Mouse (Mus musculus) kidney, postnatal 0 days (tissue): Measurements from ENCODE around the gene Ins1. TPM values are rescaled to one million over a fixed set of nuclear protein-coding genes. Genes with fewer than 3 reads are reported as not detected.

Experiments
- ATAC-seq: fragments of 200-750 bp; cut with Nextera tagmentation; replicated peaks from 2 replicates; pipeline ENCODE4 v1.8.0; 2017; ENCODE audit warnings: low read depth, moderate number of reproducible peaks, moderate TSS enrichment, moderate library complexity; ENCODE audit not compliant: low FRiP score
- DNase-seq: peaks from one replicate; pipeline ENCODE4 v3.0.0-alpha.2; 2016; ENCODE audit warnings: low spot score
- H3K27ac ChIP-seq: fragments of 300-500 bp; sonication (generic); 2 replicates; pipeline ENCODE4 v1.5.1; 2014; ENCODE audit warnings: mild to moderate bottlenecking
- H3K27me3 ChIP-seq: fragments of 300-500 bp; sonication (generic); 2 replicates; pipeline ENCODE4 v1.6.1; 2014; ENCODE audit warnings: low read length, mixed read lengths; ENCODE audit not compliant: insufficient read depth
- H3K36me3 ChIP-seq: fragments of 300-500 bp; sonication (generic); 2 replicates; pipeline ENCODE4 v1.6.1; 2014; ENCODE audit warnings: low read length, mixed read lengths; ENCODE audit not compliant: insufficient read depth
- H3K4me1 ChIP-seq: fragments of 300-500 bp; sonication (generic); replicated peaks from 2 replicates; pipeline ENCODE4 v1.6.1; 2014; ENCODE audit warnings: antibody characterized with exemption, low read length, mixed read lengths; ENCODE audit not compliant: insufficient read depth
- H3K4me2 ChIP-seq: fragments of 300-500 bp; sonication (generic); 2 replicates; pipeline ENCODE4 v1.6.1; 2014; ENCODE audit warnings: mild to moderate bottlenecking, low read length, moderate library complexity, mixed read lengths
- H3K4me3 ChIP-seq: fragments of 300-500 bp; sonication (generic); replicated peaks from 2 replicates; pipeline ENCODE4 v1.5.1; 2014; ENCODE audit warnings: low read depth, low read length
- H3K9ac ChIP-seq: fragments of 300-500 bp; sonication (generic); 2 replicates; pipeline ENCODE4 v1.6.1; 2014; ENCODE audit warnings: low read depth, low read length
- H3K9me3 ChIP-seq: fragments of 300-500 bp; sonication (generic); replicated peaks from 2 replicates; pipeline ENCODE4 v1.6.1; 2016; ENCODE audit warnings: low read length, inconsistent platforms, mixed read lengths
- CTCF ChIP-seq: IDR thresholded peaks from 2 replicates; pipeline ENCODE4 v1.5.1; 2016; ENCODE audit warnings: antibody characterized with exemption, low read depth, mild to moderate bottlenecking, moderate library complexity
- polyA plus RNA-seq: library from polyadenylated mRNA; unstranded; fragments of >200 nt; fragmentation: Nextera tagmentation; extraction: Ambion mirVana; gene quantifications from 2 replicates; pipeline ENCODE4 v1.2.1, GENCODE M21; 2015

Gene Ins1
- polyA plus RNA-seq: not detected in 2 replicates

- Histone ChIP-seq H3K4me2 (no peak within 1 kb of the TSS), H3K4me3 (no peak within 1 kb of the TSS), H3K27me3 (no peaks in the 10 kb centered on the region), H3K27ac (no peak within 1 kb of the TSS), H3K4me1 (no peaks in the 10 kb centered on the region), H3K9me3 (no peaks in the 10 kb centered on the region), H3K9ac (no peak within 1 kb of the TSS), H3K36me3 (no peaks in the 10 kb centered on the region)
- ATAC-seq: no peak
- no peak for TF ChIP-seq CTCF
- DNase-seq: no peak
Observed at GRCm38 (mm10) chr19:52263997-52264396, at the start of gene Ins1. Gene Ins1, plus strand, starts transcription at chr19:52264297.
